Mouse (Mus musculus): Measurements from ENCODE around the gene Smyd3. TPM values are rescaled to one million over a fixed set of nuclear protein-coding genes. Genes with fewer than 3 reads are reported as not detected.

The Smyd3 gene
- polyA plus RNA-seq, 1 experiment from 2014 or later: 5.8 TPM

DNA sequence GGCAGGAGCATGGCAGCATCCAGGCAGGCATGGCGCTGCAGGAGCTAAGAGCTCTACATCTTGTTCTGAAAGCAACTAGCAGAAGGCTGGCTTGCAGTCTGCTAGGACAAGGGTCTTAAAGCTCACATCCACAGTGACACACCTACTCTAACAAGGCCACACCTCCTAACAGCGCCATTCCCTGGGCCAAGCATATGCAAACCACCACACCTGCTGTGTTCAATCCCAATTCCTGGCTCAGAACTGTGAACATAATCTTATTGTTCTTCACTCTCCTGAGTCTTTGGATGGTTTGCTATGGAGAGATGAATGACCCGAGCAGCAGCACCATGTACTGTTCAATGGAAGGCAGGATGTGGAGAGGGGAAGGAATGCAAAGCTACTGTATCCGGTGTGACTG lies 559.2 kb downstream of the Smyd3 start:
- 85% methylated on average over 4 of the region's 4 CpGs for WGBS
- TF ChIP-seq CTCF (IDR thresholded peaks at IDR 0.05) (no peak), EP300 (IDR thresholded peaks at IDR 0.05) (no peak)
- no peak overlapping the region for H3K4me2 ChIP-seq (replicated peaks; ENCODE audit: low read depth, low read length)

DNA sequence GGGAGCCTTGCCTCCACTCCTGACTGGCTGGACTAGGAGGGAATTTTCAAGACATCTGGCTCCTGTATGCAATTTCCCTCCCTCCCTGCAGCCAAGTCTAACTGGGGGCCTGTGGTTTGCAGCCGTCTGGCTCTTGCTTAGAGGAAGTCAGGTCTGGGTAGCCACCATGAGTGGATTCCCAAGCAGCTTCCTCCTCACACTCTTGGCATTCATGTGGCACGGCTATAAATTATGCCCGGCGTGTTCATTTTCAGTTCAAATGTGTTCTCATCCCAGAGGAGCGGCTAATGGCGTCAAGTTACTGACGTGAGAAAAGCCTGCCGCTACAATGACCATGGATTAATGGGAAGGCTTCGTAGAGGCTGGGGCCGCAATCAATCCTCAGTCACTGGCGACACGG lies 564.9 kb downstream of the Smyd3 start:
- H3K27ac ChIP-seq (ENCODE audit: low read length): no peak overlapping the region
- no peak overlapping the region for H3K4me3 ChIP-seq (ENCODE audit: low read depth, low read length)
- no peaks in the 10 kb centered on the region; the same call in 1 of the 2 replicates for H3K9me3 ChIP-seq (ENCODE audit: low read length)
- DNase-seq (ENCODE audit: low spot score): no peak
- no peak overlapping the region for H3K4me2 ChIP-seq (replicated peaks; ENCODE audit: low read depth, low read length)
- ATAC-seq: no peak
- 64% methylated on average over 12 of the region's 12 CpGs for WGBS
- no peaks in the 10 kb centered on the region for H3K4me1 ChIP-seq (ENCODE audit: insufficient read depth, low read depth, low read length)
- no peak overlapping the region for H3K9ac ChIP-seq (replicated peaks; ENCODE audit: low read depth)
- no peaks in the 10 kb centered on the region for H3K27me3 ChIP-seq (replicated peaks; ENCODE audit: insufficient read depth, low read length)
- TF ChIP-seq EP300 (IDR thresholded peaks at IDR 0.05): no peak
- TF ChIP-seq CTCF (IDR thresholded peaks at IDR 0.05): no peak
- no peaks in the 10 kb centered on the region for H3K36me3 ChIP-seq (ENCODE audit: insufficient read depth, low read length)

More for the DNA sequence above, 559.2 kb downstream of the Smyd3 start:
- no peaks in the 10 kb centered on the region for H3K27me3 ChIP-seq (replicated peaks; ENCODE audit: insufficient read depth, low read length)
- H3K9me3 ChIP-seq (ENCODE audit: low read length): no peaks in the 10 kb centered on the region
- H3K27ac ChIP-seq (ENCODE audit: low read length): no peak overlapping the region
- no peak for DNase-seq (ENCODE audit: low spot score)
- H3K9ac ChIP-seq (replicated peaks; ENCODE audit: low read depth): no peak overlapping the region
- no peak overlapping the region for H3K4me3 ChIP-seq (ENCODE audit: low read depth, low read length)
- no peak for ATAC-seq
- no peaks in the 10 kb centered on the region for H3K36me3 ChIP-seq (ENCODE audit: insufficient read depth, low read length)
- H3K4me1 ChIP-seq (ENCODE audit: insufficient read depth, low read depth, low read length): no peaks in the 10 kb centered on the region

DNA sequence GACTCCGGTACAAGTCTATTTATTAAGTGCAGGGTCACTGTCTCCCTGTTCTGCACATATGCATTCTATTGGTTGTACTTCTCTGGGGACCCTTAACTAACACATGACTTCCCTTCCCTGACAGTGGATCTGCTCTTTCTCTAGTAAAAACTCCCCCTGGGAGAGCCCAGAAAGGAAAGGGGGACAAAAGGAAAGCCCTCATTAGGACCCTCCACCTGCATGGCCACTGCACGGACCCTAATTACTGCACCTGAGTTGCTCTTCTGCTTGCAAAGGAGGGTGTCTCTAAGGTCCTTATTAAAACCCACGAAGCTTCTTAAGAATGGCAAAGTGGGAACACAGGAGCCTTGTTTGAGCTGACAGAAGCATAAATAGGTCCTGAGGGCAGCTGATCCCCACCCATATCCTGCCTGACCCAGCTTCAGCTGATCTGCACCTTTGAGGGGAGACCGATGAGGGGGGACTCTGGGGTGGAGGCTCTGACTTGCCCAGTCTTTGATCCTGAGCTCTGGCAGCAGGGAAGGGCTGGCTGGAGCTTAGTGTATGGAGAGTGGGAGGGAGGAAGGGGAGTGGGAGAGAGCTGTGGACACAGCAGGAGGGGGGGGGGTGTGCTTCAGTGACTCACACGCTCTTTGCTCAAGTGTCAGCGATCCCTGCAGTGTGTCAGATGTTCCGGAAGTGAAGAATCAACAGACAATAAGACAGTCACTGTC lies 575.4 kb downstream of the Smyd3 start:
- H3K4me3 ChIP-seq (ENCODE audit: low read depth, low read length): no peak overlapping the region
- H3K9me3 ChIP-seq (ENCODE audit: low read length): no peaks in the 10 kb centered on the region
- no peaks in the 10 kb centered on the region for H3K27me3 ChIP-seq (replicated peaks; ENCODE audit: insufficient read depth, low read length)
- no peaks in the 10 kb centered on the region for H3K4me1 ChIP-seq (ENCODE audit: insufficient read depth, low read depth, low read length)
- no peak overlapping the region for H3K27ac ChIP-seq (ENCODE audit: low read length)
- TF ChIP-seq EP300 (IDR thresholded peaks at IDR 0.05) (no peak), CTCF (IDR thresholded peaks at IDR 0.05) (no peak)
- H3K36me3 ChIP-seq (ENCODE audit: insufficient read depth, low read length): no peaks in the 10 kb centered on the region
- peak; percentile 39 for DNase-seq (ENCODE audit: low spot score)
- 40% methylated on average over 7 of the region's 7 CpGs for WGBS
- H3K9ac ChIP-seq (replicated peaks; ENCODE audit: low read depth): no peak overlapping the region
- no peak overlapping the region for H3K4me2 ChIP-seq (replicated peaks; ENCODE audit: low read depth, low read length)
- peak; percentile 67 for ATAC-seq

DNA sequence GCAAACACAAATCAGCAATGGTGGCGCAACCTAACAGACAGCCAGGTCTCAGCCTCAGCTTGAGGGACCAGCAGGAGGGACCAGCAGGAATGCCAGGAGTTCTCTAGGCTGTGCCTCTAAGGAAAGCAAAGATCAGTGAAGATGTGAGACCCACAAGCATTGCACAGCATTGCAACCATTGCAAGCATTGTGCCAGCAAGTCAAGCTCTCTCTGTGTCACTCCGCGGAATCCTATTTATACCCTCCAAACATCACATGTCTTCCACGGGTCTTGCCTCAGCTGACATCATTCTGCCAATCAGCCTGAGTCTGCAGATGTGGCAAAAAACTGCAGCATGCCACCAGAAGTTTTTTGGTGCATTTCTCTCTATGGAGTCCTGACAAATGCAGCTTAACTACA lies 577.5 kb downstream of the Smyd3 start:
- Histone ChIP-seq H3K9ac (replicated peaks; ENCODE audit: low read depth) (no peak overlapping the region), H3K27me3 (replicated peaks; ENCODE audit: insufficient read depth, low read length) (no peaks in the 10 kb centered on the region), H3K4me1 (ENCODE audit: insufficient read depth, low read depth, low read length) (no peaks in the 10 kb centered on the region), H3K27ac (ENCODE audit: low read length) (no peak overlapping the region), H3K9me3 (ENCODE audit: low read length) (no peaks in the 10 kb centered on the region), H3K36me3 (ENCODE audit: insufficient read depth, low read length) (no peaks in the 10 kb centered on the region), H3K4me3 (ENCODE audit: low read depth, low read length) (no peak overlapping the region), H3K4me2 (replicated peaks; ENCODE audit: low read depth, low read length) (no peak overlapping the region)
- no peak for DNase-seq (ENCODE audit: low spot score)
- 75% methylated on average over 4 of the region's 4 CpGs for WGBS
- no peak for ATAC-seq
- TF ChIP-seq EP300 (IDR thresholded peaks at IDR 0.05) (no peak), CTCF (IDR thresholded peaks at IDR 0.05) (no peak)

DNA sequence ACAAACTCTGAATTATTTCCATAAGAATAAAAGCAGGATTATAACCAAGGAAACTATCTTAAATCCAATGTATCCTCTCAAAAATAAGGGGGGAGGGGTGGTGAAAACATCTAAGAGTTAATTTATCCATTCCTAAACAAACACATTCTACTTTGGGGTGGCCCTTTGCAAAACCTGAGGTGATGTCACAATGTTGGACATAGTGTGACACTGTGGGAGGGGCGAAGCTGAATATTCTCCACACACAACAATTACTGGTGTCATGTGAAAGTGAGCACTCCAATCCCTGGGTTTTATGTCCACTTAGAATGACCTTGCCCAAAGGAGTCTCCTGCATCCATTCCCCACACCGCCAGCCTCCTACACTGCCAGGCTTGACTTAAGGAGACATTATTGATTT lies 580.9 kb downstream of the Smyd3 start:
- no peaks in the 10 kb centered on the region for H3K4me1 ChIP-seq (ENCODE audit: insufficient read depth, low read depth, low read length)
- no peaks in the 10 kb centered on the region for H3K36me3 ChIP-seq (ENCODE audit: insufficient read depth, low read length)
- 80% methylated on average over 2 of the region's 2 CpGs for WGBS
- no peaks in the 10 kb centered on the region for H3K9me3 ChIP-seq (ENCODE audit: low read length)
- no peak for ATAC-seq
- no peak overlapping the region for H3K9ac ChIP-seq (replicated peaks; ENCODE audit: low read depth)
- no peak overlapping the region for H3K27ac ChIP-seq (ENCODE audit: low read length)
- no peak overlapping the region for H3K4me2 ChIP-seq (replicated peaks; ENCODE audit: low read depth, low read length)
- TF ChIP-seq CTCF (IDR thresholded peaks at IDR 0.05): no peak
- TF ChIP-seq EP300 (IDR thresholded peaks at IDR 0.05): no peak
- H3K27me3 ChIP-seq (replicated peaks; ENCODE audit: insufficient read depth, low read length): no peaks in the 10 kb centered on the region
- H3K4me3 ChIP-seq (ENCODE audit: low read depth, low read length): no peak overlapping the region
- DNase-seq (ENCODE audit: low spot score): no peak

DNA sequence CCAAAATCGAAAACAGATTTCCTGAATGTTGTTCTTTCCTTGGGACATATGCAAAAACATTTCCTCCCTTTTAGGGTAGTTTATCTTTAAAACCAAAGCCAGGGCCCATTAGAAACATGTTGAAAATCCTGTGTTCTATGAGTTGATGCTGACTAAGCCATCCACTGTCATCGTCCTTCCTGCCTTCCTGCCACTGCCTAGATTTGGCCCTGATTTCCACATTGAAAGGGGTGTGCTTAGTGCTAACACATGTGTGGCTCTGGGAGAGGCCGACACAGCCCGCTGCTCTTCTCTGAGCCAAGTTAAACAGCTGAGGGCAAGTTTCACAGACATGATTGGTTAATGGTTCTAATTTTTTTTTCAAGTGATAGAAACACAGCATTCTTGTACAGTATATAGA lies 581.4 kb downstream of the Smyd3 start:
- no peaks in the 10 kb centered on the region for H3K27me3 ChIP-seq (replicated peaks; ENCODE audit: insufficient read depth, low read length)
- H3K4me3 ChIP-seq (ENCODE audit: low read depth, low read length): no peak overlapping the region
- no peaks in the 10 kb centered on the region for H3K9me3 ChIP-seq (ENCODE audit: low read length)
- no peaks in the 10 kb centered on the region for H3K36me3 ChIP-seq (ENCODE audit: insufficient read depth, low read length)
- TF ChIP-seq EP300 (IDR thresholded peaks at IDR 0.05): no peak
- TF ChIP-seq CTCF (IDR thresholded peaks at IDR 0.05): no peak
- 39% methylated on average over 4 of the region's 4 CpGs for WGBS
- H3K9ac ChIP-seq (replicated peaks; ENCODE audit: low read depth): no peak overlapping the region
- DNase-seq (ENCODE audit: low spot score): peak; percentile 50
- H3K4me1 ChIP-seq (ENCODE audit: insufficient read depth, low read depth, low read length): no peaks in the 10 kb centered on the region
- H3K4me2 ChIP-seq (replicated peaks; ENCODE audit: low read depth, low read length): no peak overlapping the region
- peak; percentile 83 for ATAC-seq
- H3K27ac ChIP-seq (ENCODE audit: low read length): no peak overlapping the region
